Mouse (Mus musculus) spleen, adult 2 months (tissue): ENCODE results near the gene Slc35f6.

Experiments
- CTCF ChIP-seq: fragments of 200-500 bp; IDR thresholded peaks from 2 replicates; pipeline ENCODE4 v1.5.1; 2011; ENCODE audit warnings: mild to moderate bottlenecking, inconsistent platforms; ENCODE audit not compliant: insufficient read depth, insufficient read length, insufficient replicate concordance; ENCODE audit errors: extremely low read depth
- POLR2A ChIP-seq: fragments of 200-500 bp; IDR thresholded peaks from 2 replicates; pipeline ENCODE4 v1.6.1; 2011; ENCODE audit warnings: low read depth, low read length, inconsistent platforms

- TF ChIP-seq CTCF (no peak), POLR2A (no peak)
These were observed 33.5 kb upstream of the Slc35f6 start for GRCm38 (mm10) chr5:30614221-30614620.
